Mouse (Mus musculus) thymus, adult 2 months (tissue): Measurements from ENCODE around the gene Unc79. TPM values are rescaled to one million over a fixed set of nuclear protein-coding genes. Genes with fewer than 3 reads are reported as not detected.

Experiments
- DNase-seq: peaks from one replicate; pipeline ENCODE4 v3.0.0; 2021
- H3K27ac ChIP-seq: fragments of 200-500 bp; 2 replicates; pipeline ENCODE4 v1.5.1; 2012; ENCODE audit warnings: low read length, control low read depth; ENCODE audit not compliant: control insufficient read depth, insufficient read depth
- H3K27me3 ChIP-seq: fragments of 200-500 bp; 2 replicates; pipeline ENCODE4 v1.6.1; 2012; ENCODE audit warnings: mild to moderate bottlenecking, low read length, moderate library complexity, mixed read lengths; ENCODE audit not compliant: control insufficient read depth, insufficient read depth
- H3K36me3 ChIP-seq: fragments of 200-500 bp; 2 replicates; pipeline ENCODE4 v1.6.1; 2012; ENCODE audit warnings: mild to moderate bottlenecking, low read length, moderate library complexity; ENCODE audit not compliant: control insufficient read depth, insufficient read depth
- H3K4me1 ChIP-seq: fragments of 200-500 bp; replicated peaks from 2 replicates; pipeline ENCODE4 v1.6.1; 2012; ENCODE audit warnings: low read length; ENCODE audit not compliant: control insufficient read depth, insufficient read depth
- H3K4me3 ChIP-seq: fragments of 200-500 bp; 2 replicates; pipeline ENCODE4 v1.5.1; 2012; ENCODE audit warnings: mild to moderate bottlenecking, low read length, control low read depth, moderate library complexity; ENCODE audit not compliant: control insufficient read depth, insufficient read depth
- CTCF ChIP-seq: fragments of 200-500 bp; IDR thresholded peaks from 2 replicates; pipeline ENCODE4 v1.5.1; 2012; ENCODE audit warnings: mild to moderate bottlenecking, control low read depth, low read length, moderate library complexity, borderline replicate concordance; ENCODE audit not compliant: control insufficient read depth, poor library complexity, insufficient read depth; ENCODE audit errors: extremely low read depth
- POLR2A ChIP-seq: fragments of 200-500 bp; IDR thresholded peaks from 2 replicates; pipeline ENCODE4 v1.6.1; 2012; ENCODE audit warnings: mild to moderate bottlenecking, low read length, control low read depth, moderate library complexity; ENCODE audit not compliant: control insufficient read depth, poor library complexity, insufficient read depth; ENCODE audit errors: extremely low read depth
- WGBS: fragments of 180-500 bp; shearing (Covaris S2); methylation state at CpG from one replicate; pipeline ENCODE4 v1.1.7; 2018; 5-methylcytosine and 5-hydroxymethylcytosine counted together
- polyA plus RNA-seq: library from polyadenylated mRNA; depleted of rRNA; stranded (reverse); fragments of >200 nt; gene quantifications from 2 replicates; pipeline ENCODE4 v1.2.3, GENCODE M21; 2012

The Unc79 gene
- polyA plus RNA-seq, 1 experiment = 1.1 TPM

GRCm38 (mm10) chr12:102961066-102961465, 12.4 kb downstream of the Unc79 start:
- WGBS = 79% methylated on average over 3 of the region's 3 CpGs
- Histone ChIP-seq H3K4me3 (no peak overlapping the region), H3K27me3 (no peaks in the 10 kb centered on the region), H3K4me1 (no peaks in the 10 kb centered on the region), H3K27ac (no peak overlapping the region), H3K36me3 (no peaks in the 10 kb centered on the region)
- no peak for TF ChIP-seq CTCF
- TF ChIP-seq POLR2A = no peak
- no peak for DNase-seq

GRCm38 (mm10) chr12:102964486-102964885, 15.8 kb downstream of the Unc79 start:
- no peak for DNase-seq
- no peak for TF ChIP-seq POLR2A
- no peak for TF ChIP-seq CTCF
- Histone ChIP-seq H3K4me1 (no peaks in the 10 kb centered on the region), H3K27me3 (no peaks in the 10 kb centered on the region), H3K27ac (no peak overlapping the region), H3K4me3 (no peak overlapping the region), H3K36me3 (no peaks in the 10 kb centered on the region)
- WGBS = 85% methylated on average over 3 of the region's 3 CpGs

DNA sequence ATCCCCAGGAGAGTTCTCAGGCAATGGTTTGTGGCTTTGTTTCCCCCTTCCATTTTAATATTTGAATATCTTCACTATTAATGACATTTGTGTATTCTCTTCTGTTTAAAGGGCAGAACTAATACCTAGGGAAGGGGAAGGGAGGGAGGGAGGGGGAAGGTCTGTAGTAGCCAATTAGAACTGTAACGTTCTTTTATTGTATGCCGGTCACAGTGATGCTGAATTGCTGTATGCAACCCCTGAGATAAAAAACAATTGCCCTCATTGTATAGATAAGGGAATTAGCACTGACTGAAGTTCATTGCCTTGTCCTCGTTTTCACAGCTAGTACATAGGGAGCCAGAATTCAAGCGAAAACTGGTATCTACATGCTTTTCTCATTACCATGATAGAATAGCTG, 31.9 kb downstream of the Unc79 start:
- no peak for DNase-seq
- Histone ChIP-seq H3K4me3 (no peak overlapping the region), H3K27me3 (no peaks in the 10 kb centered on the region), H3K27ac (no peak overlapping the region), H3K4me1 (no peaks in the 10 kb centered on the region), H3K36me3 (no peaks in the 10 kb centered on the region)
- 64% methylated on average over 4 of the region's 4 CpGs for WGBS
- TF ChIP-seq POLR2A (no peak), CTCF (no peak)

GRCm38 (mm10) chr12:102981543-102981942, 32.9 kb downstream of the Unc79 start:
- Histone ChIP-seq H3K4me1 (no peaks in the 10 kb centered on the region), H3K27ac (no peak overlapping the region), H3K36me3 (no peaks in the 10 kb centered on the region), H3K27me3 (no peaks in the 10 kb centered on the region), H3K4me3 (no peak overlapping the region)
- no peak for TF ChIP-seq CTCF
- no peak for TF ChIP-seq POLR2A
- WGBS = 94% methylated on average over 3 of the region's 3 CpGs
- DNase-seq = no peak

GRCm38 (mm10) chr12:102985401-102985800, 36.7 kb downstream of the Unc79 start:
- Histone ChIP-seq H3K4me1 (no peaks in the 10 kb centered on the region), H3K4me3 (no peak overlapping the region), H3K27ac (no peak overlapping the region), H3K36me3 (no peaks in the 10 kb centered on the region), H3K27me3 (no peaks in the 10 kb centered on the region)
- DNase-seq = no peak
- no peak for TF ChIP-seq CTCF
- no peak for TF ChIP-seq POLR2A

- WGBS = 82% methylated on average over 6 of the region's 6 CpGs
- no peak for DNase-seq
- H3K27ac ChIP-seq = no peak overlapping the region
- TF ChIP-seq POLR2A (no peak), CTCF (no peak)
- H3K4me1 ChIP-seq = no peaks in the 10 kb centered on the region
- no peaks in the 10 kb centered on the region for H3K27me3 ChIP-seq
- no peaks in the 10 kb centered on the region for H3K36me3 ChIP-seq
- no peak overlapping the region for H3K4me3 ChIP-seq
Measured at GRCm38 (mm10) chr12:102987736-102988135, 39.1 kb downstream of the Unc79 start.

GRCm38 (mm10) chr12:103008491-103008890, 59.8 kb downstream of the Unc79 start:
- Histone ChIP-seq H3K4me3 (no peak overlapping the region), H3K4me1 (no peaks in the 10 kb centered on the region), H3K36me3 (no peaks in the 10 kb centered on the region), H3K27ac (no peak overlapping the region), H3K27me3 (no peaks in the 10 kb centered on the region)
- DNase-seq = no peak
- TF ChIP-seq CTCF (no peak), POLR2A (no peak)
- WGBS = 77% methylated on average over 4 of the region's 4 CpGs
